Mouse (Mus musculus) 416B (cell line): ENCODE data around the gene Mylpf.

Source experiments
- DNase-seq: peaks from one replicate; pipeline ENCODE4 v3.0.0; 2011; ENCODE audit warnings: low read depth

Mylpf gene

GRCm38 (mm10) chr7:127259186-127259905 lies 50.7 kb downstream of the Mylpf start:
- peak; percentile 42 for DNase-seq

DNA sequence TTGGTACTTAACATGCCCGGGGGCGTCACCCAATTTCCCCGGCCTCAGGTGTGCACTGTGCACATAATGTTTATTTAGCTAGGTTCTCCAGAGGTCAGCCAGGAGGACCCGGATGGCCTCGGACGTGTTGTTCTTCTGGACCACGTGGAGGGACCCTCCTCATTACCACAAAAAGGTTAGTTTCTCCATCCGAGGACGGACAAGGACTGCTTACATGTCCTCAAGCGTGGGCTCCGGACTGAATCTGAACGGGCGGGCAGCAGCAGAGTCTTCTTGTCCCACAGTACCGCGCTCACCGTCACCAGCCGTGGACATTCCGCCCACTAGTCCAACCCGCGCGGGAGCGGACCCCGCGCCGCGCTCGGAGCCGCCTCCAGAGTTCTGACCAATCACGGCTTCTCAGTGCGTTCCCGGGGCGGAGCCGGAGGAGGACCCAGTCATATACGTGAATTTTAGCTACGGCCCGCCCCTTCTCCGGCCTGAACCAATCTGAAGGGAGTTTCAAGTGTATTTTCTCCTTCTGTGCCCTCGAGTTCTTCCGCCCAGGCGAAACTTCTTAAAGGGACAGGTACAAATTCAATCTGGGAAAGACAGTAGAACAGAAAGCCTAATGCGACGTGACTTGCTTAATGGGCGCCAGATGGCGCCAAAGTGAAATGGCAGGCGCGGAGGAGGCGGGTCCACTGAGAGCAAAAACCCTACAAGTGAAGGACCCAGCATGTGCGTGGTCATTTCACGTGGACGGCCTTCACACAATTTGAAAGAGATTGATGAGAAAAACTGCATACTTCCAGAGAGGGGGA lies 51.8 kb downstream of the Mylpf start, which contains the start of gene Dctpp1:
TSS of gene Dctpp1 (minus strand) at position 401 of the 803 bp plus-strand sequence.
- DNase-seq: peak; percentile 100

- no peak for DNase-seq
Observed at GRCm38 (mm10) chr7:127262218-127262961, 53.7 kb downstream of the Mylpf start.

DNA sequence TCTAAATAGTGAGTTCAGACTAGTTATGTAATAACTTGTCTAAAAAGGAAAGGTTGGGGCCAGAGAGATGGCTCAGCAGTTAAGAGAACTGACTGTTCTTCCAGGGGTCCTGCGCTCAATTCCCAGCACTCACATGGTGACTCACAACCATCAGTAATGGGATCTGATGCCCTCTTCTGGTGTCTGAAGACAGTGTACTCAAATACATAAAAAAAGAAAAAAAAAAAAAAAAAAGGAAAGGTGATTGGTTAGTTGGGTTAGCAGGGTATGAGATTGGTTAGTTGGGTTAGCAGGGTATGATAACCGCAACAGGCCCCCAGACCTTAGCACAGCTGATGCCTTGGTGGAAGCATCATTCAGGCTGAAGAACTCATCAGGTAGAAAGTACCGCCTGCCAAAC lies 54.8 kb downstream of the Mylpf start:
- no peak for DNase-seq
